Mouse (Mus musculus) myocyte (in vitro differentiated cells): Measurements from ENCODE around the gene Unc93b1.
A peak's percentile ranks its signal among the peaks of the same experiment; 100 is the strongest.

Source experiments
- CEBPB ChIP-seq: IDR thresholded peaks from 2 replicates; pipeline ENCODE4 v1.6.1; 2011; ENCODE audit warnings: mild to moderate bottlenecking, moderate library complexity; ENCODE audit not compliant: poor library complexity, insufficient read depth, severe bottlenecking
- E2F4 ChIP-seq: IDR thresholded peaks from one replicate; pipeline ENCODE4 v1.6.1; 2011; ENCODE audit warnings: mild to moderate bottlenecking, control low read depth, moderate library complexity; ENCODE audit not compliant: insufficient read depth
- MAX ChIP-seq: IDR thresholded peaks from one replicate; pipeline ENCODE4 v1.6.1; 2011; ENCODE audit warnings: low read depth, mild to moderate bottlenecking, control low read depth
- MYOD1 ChIP-seq, 3 experiments: IDR thresholded peaks; one replicate each; pipeline ENCODE4 v1.6.1; 2011; ENCODE audit warnings: control low read depth in 2 of 3, low read depth in 2 of 3, mild to moderate bottlenecking in 2 of 3, moderate library complexity in 1 of 3; ENCODE audit not compliant: insufficient read length in 2 of 3, control insufficient read depth in 1 of 3
- MYOG ChIP-seq, 3 experiments: IDR thresholded peaks; one replicate each; pipeline ENCODE4 v1.6.1; 2011; ENCODE audit warnings: control low read depth in 2 of 3, low read depth in 2 of 3, mild to moderate bottlenecking in 2 of 3; ENCODE audit not compliant: insufficient read length in 2 of 3, control insufficient read depth in 1 of 3, insufficient read depth in 1 of 3
- POLR2A ChIP-seq: IDR thresholded peaks from one replicate; pipeline ENCODE4 v1.6.1; 2011; ENCODE audit warnings: low read depth, mild to moderate bottlenecking, control low read depth, moderate library complexity; ENCODE audit not compliant: insufficient read length
- SRF ChIP-seq: IDR thresholded peaks from one replicate; pipeline ENCODE4 v1.6.1; 2011; ENCODE audit warnings: low read depth; ENCODE audit not compliant: control insufficient read depth, insufficient read length
- TCF12 ChIP-seq: IDR thresholded peaks from one replicate; pipeline ENCODE4 v1.6.1; 2011; ENCODE audit warnings: mild to moderate bottlenecking, control low read depth; ENCODE audit not compliant: poor library complexity, insufficient read depth, severe bottlenecking
- USF1 ChIP-seq: IDR thresholded peaks from one replicate; pipeline ENCODE4 v1.6.1; 2011; ENCODE audit warnings: low read depth, mild to moderate bottlenecking, control low read depth, moderate library complexity

DNA sequence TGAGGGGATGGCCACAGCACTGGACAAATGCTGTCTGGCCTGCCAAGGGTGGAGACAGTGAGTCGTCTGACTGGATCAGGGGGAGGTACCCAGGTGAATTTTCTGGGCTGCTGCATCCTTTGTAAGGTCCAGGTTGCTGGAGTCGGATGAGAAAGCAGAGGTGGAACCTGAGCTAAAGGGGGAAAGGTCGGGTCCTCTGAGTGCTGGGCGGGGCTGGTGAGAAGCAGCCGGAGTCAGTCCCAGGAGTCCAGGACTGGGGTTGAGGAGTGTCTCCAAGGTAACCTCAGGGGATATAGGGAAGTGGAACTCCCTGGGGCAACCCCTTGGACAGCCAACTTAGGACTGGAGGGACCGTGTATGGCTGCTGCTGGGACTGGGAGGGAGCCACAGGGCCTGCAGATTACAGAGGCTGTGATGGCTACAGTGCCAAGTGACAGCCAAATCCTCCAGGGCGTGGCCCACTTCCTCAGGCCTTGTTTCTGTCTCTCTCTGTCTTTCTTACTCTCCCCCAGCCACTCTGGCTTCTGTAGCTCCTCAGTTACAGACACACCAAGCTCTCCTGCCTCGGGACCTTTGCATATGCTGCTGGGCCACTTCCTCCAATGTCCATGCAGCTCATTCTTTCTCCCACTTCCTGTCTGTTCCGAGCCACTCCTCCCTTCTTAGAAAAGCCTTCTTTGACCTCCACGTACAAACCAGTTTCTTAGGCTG is 12.2 kb upstream of the Unc93b1 start:
- TF ChIP-seq USF1 (no peak), TCF12 (no peak), E2F4 (no peak), MYOD1 (IDR thresholded peaks at IDR 0.05; ENCODE audit: control insufficient read depth in 1 of 3, insufficient read length in 2 of 3, low read depth in 2 of 3) (peak in 1 of 3 experiments; percentile 34), MYOG (IDR thresholded peaks at IDR 0.05; ENCODE audit: control insufficient read depth in 1 of 3, insufficient read depth in 1 of 3, insufficient read length in 2 of 3, low read depth in 2 of 3) (peak in 1 of 3 experiments; percentile 33), POLR2A (no peak), SRF (no peak), CEBPB (no peak), MAX (no peak)
